Mouse (Mus musculus) heart, postnatal 4 days (tissue): Measurements from ENCODE around the gene Prcp. TPM values are rescaled to one million over a fixed set of nuclear protein-coding genes. Genes with fewer than 3 reads are reported as not detected.
"Not testable (repeated sequence)": the region's sequence is repeated elsewhere in the genome, so short reads cannot be mapped to it uniquely, and the experiment has no call there.

ENCODE experiments used
- DNase-seq: peaks from one replicate; pipeline ENCODE4 v3.0.0; 2021
- total RNA-seq, 2 experiments: library from RNA; stranded (reverse); gene quantifications; 2 replicates each; pipeline ENCODE4 v1.2.3; 2021

Prcp gene
- total RNA-seq, 2 experiments from 2014 or later = 51.6 to 52.0 TPM

DNA sequence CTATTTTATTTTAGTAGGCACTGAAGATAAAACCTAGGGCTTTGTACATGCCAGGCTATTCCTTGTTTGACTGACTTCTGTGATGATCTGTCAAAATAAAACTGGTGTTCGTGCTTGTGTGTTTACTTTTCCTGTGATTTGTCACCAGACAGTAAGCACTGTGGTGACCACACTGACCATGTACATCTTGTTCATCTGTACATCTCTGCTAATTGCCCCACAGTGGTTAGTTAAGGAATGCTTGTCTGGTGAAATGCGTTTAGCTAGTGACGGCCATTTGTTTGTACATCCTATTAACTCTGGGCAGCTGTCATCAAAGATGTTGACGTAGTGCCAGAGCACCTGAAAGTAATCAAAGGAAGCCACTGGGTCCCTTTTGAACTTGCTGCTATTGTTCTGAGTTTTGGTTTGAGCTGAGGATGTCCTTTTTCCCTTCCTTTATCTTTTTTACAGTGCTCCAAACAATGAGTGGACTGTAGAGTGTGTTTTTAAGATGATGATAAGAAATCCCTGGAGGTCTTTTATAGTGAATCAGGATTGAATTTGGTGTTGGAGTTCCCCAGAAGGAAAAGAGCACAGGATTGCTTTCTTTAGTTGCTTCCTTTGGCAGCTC, 16.5 kb downstream of the Prcp start:
- no peak for DNase-seq

DNA sequence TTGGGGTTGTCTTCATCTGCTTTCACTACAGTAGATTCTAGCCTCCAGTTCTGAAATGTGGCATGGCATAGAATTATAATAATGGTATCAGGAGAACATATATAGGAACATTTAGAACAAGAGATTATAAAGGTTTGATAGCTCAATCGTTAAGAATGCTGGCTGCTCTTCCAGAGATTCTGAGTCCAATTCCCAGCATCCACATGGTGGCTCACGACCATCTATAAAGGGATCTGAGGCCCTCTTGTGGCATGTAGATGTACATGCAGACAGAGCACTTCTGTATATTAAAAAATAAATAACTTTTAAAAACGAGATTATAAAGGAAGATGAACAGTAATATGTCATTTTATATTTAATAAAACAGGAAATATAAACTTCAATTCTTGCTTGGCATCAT, 19.2 kb downstream of the Prcp start:
- DNase-seq = no peak

DNA sequence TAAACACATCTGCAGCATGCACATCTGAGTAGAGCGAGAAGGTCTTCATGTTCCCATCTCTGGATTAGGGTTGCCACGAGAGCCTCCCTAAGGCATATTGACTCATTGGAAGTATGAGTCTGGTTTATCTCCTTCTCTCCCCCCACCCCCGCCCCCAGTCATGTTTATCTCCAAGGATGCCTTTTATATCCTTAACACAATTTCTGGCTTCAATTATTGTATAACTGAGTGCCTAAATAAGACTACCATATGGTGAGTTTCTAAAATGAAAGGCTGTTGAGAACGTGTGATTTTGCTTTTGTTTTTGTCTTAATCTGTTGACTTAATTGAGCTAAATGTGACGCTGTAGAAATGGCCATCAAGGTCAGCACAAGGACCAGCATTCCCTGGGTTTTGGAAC, 21.8 kb downstream of the Prcp start:
- DNase-seq = no peak

DNA sequence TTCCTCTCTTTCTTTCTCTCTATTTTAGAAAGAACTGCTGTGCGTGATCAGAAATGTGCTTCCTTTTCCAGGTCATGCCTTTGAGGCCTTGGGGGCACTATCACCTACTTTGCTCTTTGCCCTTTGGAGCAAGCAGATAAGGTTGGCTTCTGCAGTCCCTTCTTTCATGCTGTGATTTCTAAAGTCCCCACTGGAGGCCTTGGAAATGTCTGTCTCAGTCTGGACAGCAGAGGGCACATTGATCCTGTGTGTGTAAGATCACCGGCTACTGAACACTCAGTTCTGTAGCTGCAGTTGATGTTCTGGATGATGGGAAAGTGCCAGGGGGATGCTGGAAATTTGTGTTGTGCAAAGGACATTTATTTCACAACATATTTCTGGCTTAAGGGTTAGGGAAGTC, 22.8 kb downstream of the Prcp start:
- DNase-seq = peak; percentile 47

DNA sequence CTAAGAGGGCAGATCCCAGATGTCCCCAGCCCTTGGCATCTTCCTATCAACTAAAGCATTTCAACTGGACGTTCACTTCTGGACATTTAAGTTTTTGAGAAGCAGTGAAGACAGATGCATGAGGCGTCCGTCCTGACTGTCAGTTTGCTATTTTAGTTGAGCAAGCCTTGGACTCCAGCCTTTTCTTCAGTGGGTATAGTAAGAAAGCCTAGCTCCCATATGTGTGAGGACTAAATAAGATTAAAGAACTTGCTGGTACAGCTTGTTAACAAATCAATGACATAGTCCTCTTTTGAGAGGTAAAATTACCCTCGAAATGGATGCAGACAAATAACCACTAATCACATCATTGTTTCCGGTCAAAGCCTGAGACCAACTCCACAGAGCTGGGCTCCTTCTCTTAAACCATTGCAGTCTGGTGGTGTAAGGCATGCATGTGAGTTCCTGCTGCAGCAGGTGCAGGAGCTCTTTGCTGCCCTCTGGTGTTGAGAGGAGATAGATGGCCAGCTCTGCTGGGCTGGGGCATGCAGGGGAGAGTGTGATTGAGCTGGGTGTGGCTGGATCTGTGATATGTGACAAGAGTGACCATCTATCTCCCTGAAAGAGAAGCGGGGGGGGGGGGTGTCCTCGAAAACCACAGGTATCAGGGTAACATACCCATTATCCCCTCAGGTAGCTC, 29.2 kb downstream of the Prcp start:
- peak; percentile 76 for DNase-seq

DNA sequence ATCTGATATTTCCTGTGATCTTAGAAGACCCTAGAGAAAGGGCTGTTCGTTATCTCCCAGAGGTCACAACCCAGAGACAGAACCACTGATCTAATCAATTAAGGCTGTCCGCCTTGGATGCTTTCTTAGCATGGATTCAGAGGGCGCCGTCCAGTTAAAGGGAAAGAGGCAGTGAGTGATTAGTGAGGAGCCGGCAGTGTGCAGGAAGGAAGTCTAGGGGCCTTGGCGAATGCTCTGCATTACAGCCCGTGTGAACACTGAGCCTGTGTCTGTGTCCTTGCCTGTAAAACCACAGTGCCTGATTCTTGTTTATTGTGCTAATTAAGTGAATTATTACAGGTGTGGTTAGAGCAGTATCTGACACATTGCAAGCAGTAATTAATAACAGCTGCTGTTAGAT, 30.0 kb downstream of the Prcp start:
- DNase-seq = not testable (repeated sequence)

DNA sequence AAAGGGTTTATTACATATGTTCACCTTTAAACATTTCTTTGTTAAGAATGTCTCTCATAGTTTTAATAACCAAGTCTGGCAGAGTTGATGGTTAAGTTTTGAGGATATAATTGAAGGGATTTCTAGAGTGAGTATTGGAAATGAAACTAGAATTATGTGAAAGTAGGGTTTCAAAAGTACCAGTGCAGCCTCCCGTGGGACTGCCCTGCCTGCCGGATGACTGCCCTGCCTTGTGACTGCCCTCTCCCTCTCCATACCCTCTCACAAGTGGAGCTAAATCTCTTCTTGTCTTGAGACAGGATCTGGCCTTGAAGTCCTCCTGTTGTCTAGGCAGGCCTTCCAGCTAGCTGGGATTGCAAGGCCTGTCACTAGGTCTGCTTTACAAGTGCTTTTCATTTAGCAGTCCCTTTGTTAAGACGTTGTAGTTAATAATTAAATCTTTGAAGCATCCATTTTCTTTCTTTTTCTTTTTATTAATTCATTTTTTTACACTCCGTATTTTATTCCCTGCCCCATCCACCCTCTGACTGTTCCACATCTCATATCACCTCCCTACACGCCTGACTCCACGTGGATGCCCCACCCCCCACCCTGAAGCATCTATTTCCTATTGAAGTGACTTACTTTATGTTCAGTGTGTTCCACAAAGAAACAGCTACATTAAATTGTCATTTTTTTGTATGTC, 46.0 kb downstream of the Prcp start:
- no peak for DNase-seq

DNA sequence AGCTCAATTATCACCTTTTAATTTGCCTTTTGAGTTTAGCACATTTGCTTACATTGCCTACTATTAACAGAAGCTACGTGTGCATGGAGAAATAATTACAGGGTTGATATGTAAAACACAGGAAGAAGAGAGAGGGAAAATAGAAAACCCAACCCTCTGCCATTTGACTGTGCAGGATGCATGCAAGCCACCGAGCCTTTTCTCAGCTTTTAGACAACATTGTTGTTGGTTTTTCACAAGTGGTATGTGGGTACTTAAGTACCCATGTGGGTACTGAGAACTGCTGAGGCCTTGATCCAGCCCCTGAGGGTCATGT, 46.5 kb downstream of the Prcp start:
- no peak for DNase-seq

DNA sequence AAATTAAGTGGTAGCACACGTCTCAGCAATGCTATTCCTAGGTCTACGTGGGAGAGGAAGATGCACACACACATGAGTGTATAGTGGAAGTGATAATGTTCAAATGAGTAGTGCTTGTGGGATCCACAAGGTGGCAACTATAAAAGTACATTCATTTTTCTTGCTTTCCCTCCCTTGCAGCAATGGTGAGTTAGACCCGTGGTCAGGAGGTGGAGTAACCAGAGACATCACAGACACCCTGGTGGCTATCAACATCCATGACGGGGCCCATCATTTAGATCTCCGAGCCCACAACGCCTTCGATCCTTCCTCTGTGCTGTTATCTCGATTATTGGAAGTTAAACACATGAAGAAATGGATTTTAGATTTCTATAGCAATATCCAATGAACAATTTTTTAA, 58.5 kb downstream of the Prcp start:
- DNase-seq = no peak

DNA sequence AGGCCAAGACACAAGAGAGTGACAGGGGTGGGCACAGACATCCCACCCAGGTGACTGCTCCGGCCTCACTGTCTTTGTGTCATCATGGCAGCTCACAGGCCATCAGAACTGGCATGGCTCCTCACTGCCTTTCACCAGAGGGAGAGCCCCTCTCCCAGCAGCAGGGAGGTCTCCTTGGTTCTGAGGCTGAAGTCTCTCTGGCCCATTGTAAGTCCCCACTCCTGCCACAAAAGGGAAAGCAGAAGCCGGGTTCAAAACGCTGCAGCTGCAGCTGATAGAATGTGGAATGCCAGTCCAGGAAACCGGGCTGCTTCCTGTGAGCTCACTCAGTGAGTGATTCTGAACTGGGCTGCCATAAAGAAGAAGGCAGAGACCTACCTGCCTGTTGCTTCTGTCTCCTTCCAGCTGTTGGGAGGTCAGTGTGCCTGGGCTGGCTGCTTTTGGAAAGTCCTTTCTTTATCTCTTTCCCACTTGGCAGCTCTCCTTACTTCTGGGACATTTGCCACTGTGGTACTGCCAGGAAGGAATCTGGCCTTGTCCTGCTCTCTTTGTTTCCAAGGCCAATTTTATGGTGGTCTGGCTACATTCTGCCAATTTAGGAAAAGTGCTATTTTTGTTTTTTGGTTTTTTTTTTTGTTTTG, 59.2 kb downstream of the Prcp start:
- DNase-seq = peak; percentile 69

DNA sequence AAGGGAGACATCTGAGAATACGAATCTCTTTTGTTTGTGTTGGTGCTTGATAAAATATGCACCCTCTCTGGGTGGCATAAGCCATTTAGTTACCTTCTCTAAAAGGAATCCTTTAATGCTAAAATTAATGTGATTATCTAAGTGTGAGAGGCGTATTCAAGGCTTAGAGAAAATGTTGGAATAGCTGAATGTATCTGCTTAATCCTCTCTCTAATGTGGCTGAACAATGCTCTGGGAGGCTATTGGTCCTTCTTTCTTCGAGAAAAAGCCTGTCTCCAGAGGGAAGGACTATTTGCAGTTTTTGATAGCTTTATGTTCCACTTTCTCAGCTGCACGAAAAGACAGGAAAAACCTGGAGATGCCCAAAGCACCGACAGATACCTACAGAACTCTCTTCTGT, 62.5 kb downstream of the Prcp start:
- no peak for DNase-seq

DNA sequence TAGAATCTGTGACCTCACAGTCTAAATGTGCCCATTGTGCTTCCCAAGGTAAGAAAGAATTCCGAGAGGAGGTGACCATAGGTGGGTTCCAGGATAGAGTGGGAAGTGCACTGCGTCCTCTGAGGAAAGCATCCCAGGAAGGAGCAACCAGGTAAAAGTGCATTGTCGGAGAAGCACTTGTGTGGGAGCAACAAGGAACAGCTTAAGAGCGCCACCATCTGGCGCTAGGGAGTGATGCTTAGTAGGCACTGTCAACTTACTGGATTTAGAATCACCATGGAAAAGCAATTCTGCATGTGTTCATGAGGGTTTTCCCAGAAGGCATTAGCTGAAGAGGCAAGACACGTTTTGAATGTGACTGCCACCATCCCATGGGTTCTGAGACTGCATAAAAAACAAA, 63.7 kb downstream of the Prcp start:
- DNase-seq = peak; percentile 38

DNA sequence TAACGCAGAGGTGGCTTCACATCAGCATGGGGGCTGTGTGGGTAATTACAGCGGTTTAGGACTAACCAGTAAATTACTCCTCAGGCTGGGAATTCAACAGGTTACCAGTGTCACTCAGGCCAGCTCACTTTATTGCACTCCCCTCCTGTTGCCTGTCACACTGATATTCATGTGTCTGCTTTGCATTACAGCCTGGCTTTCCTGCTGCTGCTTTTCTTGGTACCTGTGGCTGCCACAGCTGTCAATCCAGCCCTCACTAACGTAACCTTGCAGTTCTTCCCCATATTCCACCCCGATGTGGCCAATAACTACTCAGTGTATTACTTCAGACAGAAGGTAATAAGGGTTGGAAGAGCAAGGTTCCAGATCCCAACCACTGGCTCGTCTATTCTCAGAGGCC, 65.5 kb downstream of the Prcp start:
- DNase-seq = no peak

DNA sequence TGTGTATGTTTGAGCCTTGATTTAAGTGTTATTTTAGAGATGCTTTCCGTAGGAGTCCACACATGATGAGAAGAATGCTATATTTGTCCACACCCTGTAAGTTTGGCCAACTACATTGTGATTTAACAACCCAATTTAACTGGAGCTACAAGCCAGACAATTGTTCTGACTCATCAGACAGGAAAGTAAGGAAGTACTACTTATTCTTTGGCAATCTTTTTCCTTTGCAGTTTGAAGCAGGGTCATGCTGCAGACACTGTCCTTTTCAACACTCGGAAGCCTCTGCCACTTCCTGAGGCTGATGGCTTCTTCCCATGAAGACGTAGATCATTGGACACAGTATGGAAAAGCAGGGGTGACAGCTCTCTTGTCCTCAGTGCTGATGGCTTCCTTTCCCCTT, 76.5 kb downstream of the Prcp start:
- DNase-seq = no peak

DNA sequence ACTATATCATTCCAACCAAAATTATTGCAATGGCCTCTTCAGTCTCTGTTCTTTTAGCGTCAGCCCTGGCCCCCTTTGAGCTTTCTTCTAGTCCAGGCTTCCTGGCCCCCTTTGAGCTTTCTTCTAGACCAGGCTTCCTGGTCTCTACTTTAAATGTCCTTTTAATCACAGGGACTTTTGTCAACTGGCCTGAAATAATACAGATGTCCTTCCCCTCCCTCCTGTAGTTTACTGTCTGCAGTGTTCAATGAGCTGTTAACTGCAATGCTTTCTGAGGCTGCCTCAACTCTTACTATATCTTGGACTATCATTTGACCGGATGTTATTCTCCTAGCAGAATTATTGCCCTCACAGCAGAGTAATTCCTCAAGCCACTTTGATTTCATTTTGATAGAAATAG, 77.9 kb downstream of the Prcp start:
- no peak for DNase-seq

DNA sequence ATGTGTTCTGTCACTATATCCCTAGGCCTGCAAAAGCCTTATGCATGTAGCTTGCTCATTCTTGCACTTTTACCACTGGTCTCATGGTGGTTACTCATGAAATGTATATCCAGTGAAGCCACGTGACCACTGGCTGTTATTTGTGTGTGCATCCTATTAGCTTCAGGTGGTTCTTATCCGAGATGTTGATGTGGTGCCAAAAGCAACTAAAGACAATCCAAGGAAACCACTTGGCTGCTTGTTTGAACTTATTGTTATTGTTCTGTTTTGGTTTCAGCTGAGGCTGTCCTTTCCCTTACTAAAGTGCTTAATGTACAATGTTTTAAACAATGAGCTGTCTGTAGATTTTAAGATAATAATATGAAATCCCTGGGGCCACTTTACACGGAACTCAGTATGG, 85.5 kb downstream of the Prcp start:
- no peak for DNase-seq

DNA sequence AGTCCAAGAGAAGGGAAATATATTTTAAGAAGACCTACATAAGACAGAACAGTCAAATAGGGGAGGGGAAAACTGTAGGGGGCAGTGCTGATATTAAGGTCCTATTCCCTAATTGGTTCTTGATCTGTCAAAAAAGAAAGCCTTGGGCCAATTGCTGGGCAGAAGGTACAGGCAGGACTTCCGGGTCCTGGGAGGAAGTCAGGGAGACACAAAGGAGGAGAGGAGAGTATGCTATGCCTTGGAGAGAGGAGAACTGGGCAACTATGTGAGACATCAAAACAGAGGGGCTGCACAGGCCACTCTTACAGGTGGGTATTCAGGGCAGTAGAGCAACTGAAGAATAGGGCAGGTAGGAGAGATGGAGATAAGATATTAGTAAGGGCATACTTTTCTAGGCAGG, 87.6 kb downstream of the Prcp start:
- no peak for DNase-seq

DNA sequence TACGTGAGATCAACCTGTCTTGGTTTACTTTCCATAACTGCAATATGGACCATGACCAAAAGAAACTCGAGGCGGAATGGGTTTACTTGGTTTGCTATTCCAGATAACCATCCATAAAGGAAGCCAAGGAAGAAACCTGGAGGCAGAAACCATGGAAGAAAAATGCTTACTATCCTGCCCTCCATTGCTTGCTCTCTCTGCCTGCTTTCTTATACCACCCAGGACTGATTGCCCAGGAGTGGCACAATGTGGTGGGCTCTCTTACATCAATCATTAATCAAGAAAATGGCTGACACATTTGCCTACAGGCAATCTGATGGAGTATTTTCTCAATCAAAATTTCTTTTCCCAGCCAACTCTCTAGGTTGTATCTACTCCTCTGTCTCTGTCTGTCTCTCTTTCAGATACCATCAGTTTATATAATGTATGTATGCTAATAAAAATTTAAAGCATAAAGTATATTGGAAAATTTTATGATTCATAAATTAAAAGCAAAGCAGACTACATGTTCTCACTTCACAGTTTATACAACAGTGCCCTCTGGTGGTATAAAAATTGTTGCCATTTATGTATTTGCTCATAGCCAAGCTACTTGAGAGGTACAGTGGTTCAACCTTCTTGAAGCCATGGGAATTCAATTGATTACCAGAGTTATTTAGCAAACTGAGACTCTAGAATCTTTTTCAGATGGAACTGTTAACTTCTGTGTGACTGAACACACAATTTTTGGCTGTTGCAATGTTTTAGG, 90.7 kb downstream of the Prcp start:
- no peak for DNase-seq

DNA sequence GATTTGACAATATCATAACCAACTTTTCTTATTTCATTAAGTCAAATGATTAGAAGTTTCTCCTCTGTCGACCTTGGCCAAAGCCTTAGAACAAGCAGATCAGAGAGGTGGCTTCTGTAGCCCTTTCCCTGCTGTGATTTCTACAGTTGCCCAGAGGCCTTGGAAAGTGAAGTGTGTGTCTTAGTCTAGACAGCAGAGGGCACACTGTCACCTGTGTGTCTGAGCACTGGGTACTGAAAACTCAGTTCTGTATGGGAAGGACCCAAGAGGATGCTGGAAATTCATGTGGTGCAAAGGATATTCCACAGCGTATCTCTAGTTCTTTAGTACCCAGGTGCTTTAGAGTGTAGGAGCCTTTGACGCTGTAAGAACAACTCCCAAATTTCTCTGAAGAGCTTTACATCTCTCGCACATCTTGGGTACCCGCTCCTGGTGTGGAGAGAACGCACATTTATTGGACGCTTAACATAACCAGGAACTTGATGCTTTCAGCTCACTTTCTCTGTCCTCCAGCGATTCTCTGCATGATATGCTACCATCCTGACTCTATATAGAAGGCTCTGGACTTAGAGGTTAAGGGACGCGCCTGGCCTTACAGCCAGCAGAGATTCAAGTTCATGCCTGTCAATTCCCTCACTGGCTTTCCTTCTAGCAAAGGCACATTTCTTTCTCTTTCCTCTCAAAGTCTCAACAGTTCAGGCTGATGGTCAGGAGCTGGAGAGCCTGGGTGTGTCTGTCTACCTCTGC, 93.3 kb downstream of the Prcp start:
- DNase-seq = peak; percentile 57

DNA sequence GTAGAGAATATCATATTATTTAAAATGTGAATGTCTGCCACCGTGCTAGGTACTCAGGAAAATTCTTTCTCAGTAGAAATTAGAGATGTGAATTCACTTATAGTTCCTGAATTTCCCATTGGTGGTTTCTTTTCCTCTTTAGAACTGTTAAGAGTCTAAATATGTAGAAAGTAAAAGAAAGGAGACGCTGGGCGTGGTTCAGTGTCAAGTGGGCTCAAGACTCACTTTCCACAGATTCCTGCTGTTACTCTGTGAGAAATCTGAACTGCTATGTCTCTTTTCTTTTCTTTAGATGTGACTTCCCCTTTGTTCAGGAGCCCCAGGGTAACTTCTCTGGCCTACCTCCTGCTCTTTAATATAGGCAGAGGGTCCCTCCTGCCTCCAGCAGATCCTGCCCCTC, 103.2 kb downstream of the Prcp start:
- DNase-seq = no peak

DNA sequence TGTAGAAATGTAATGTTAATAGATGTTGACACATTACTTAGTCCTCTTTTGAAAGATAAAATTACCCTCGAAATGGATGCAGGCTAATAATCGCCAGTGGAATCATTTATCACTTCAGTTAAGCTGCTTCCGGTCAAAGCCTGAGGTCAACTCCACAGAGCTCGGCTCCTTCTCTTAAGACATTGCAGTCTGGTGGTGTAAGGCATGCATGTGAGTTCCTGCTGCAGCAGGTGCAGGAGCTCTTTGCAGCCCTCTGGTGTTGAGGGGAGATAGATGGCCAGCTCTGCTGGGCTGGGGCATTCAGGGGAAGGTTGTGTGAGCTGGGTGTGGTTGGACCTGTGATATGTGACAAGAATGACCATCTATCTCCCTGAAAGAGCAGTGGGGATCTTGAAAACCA, 104.0 kb downstream of the Prcp start:
- DNase-seq = no peak

DNA sequence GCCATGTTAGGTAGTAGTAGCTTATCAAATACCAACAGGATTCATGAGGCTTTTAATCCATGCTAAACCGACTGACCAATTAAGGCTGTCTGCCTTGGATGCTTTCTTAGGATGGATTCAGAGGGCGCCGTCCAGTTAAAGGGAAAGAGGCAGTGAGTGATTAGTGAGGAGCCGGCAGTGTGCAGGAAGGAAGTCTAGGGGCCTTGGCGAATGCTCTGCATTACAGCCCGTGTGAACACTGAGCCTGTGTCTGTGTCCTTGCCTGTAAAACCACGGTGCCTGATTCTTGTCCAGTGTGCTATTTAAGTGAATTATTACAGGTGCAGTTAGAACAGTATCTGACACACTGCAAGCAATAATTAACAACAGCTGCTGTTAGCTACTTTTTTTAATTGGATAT, 104.5 kb downstream of the Prcp start:
- DNase-seq = not testable (repeated sequence)
